Mouse (Mus musculus) MN1 (cell line): Measurements from ENCODE around the gene Mtus2.

Experiments
- DNase-seq: peaks from one replicate; pipeline ENCODE4 v3.0.0-alpha.2; 2016; ENCODE audit warnings: low spot score

Mtus2 gene

GRCm38 (mm10) chr5:148348153-148348552 is 391.0 kb downstream of the Mtus2 start:
- DNase-seq = no peak

- DNase-seq = peak; percentile 64
These were observed 392.3 kb downstream of the Mtus2 start for GRCm38 (mm10) chr5:148349327-148350011.

GRCm38 (mm10) chr5:148353429-148353828 is 396.3 kb downstream of the Mtus2 start:
- no peak for DNase-seq

- no peak for DNase-seq
These were observed 397.4 kb downstream of the Mtus2 start for GRCm38 (mm10) chr5:148354536-148354935.

DNA sequence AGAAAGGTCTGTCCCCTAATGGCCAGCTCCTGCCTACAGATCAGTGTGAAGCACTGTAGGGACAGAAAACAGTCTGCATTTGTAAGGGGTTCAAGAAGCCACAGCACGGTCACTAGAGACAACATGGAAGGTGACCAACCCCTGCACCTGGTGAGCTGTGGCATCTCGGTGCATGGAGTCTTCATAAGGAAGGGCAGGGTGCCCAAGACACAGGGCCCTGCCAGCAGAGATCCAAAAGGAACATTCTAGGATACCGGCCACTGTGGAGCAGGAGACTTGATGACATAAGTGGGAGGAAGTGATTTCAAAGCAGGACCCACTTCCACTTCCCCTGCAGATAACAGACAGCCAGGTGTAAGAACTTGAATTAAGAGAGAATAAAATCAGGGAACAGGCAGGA is 398.7 kb downstream of the Mtus2 start:
- no peak for DNase-seq

GRCm38 (mm10) chr5:148357168-148357567 is 400.0 kb downstream of the Mtus2 start:
- no peak for DNase-seq

- DNase-seq = no peak
These were observed 402.0 kb downstream of the Mtus2 start for GRCm38 (mm10) chr5:148359131-148359530.

GRCm38 (mm10) chr5:148360922-148361758 is 404.0 kb downstream of the Mtus2 start:
- peak; percentile 83 for DNase-seq

DNA sequence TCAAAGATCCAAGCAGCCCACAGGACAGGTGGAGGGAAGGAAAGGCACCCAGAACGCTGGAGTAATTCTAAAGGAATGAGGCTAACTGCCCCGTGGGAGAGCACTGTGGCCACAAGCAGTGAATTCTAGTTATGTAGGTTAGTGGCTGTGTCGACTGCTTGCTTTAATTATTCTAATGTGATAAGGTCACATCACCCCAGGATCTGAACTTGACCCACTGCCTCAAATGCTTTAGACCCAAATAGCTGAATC is 404.6 kb downstream of the Mtus2 start:
- DNase-seq = no peak

DNA sequence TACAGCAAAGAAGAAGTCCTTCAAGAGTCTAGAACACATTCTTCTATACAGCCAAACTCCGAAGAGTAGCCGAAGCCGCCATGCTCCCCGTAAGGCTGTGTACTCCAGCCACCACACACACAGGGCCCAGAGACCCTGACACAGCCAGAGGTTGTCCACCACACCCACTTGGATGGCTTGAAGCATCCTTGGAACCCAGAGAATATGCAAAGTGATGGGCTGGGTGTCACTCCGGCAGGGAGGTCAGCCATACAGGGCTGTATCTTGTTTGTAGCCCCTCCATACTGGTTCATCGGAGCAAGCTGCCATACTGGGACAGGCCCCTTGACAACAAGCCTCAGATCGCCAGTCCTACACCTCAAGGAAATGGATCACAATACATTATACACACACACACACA is 405.2 kb downstream of the Mtus2 start:
- no peak for DNase-seq

DNA sequence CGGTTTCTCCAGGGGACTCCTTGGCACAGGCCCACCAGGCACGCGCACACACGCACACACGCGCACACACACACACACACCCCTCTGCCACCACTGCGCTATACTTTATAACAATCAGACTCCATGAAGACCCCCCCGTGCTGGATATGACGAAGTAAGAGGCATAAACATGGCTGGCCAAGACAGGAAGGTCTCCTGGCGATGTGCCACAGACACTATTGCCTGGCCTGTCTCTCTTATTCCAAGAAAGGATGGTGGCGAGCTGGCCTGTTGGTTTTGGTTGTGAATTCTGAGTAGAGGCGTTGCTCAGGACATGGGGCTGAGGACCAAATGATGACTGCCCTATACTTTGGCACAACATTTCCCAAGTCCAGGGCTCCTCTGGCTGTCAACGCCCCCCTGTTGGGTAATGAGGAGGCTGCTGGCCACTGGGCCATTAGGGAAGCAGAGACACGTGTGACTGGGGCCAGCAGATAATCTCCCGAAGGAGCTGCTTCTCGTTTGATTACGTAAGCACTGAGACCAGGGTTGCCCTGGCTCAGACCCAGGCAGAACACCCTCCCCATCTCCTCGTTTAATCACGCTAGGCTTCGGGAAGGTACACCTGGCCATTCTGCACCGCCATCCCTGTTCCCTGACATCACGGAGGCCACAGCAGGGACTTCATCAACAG is 406.5 kb downstream of the Mtus2 start:
- DNase-seq = peak; percentile 51
